Mouse (Mus musculus): ENCODE results near the gene Pqbp1. TPM values are rescaled to one million over a fixed set of nuclear protein-coding genes. Genes with fewer than 3 reads are reported as not detected.
"Not testable (repeated sequence)": the region's sequence is repeated elsewhere in the genome, so short reads cannot be mapped to it uniquely, and the experiment has no call there.

Gene Pqbp1
- polyA plus RNA-seq, 1 experiment from 2014 or later, result 83.8 TPM

- no peak within 1 kb of the TSS for H3K27ac ChIP-seq (ENCODE audit: poor library complexity, severe bottlenecking)
These were observed 20.7 kb upstream of the Pqbp1 start, which contains the start of gene Pcsk1n for GRCm38 (mm10) chrX:7919601-7920383. TSS of gene Pcsk1n (plus strand) at chrX:7919822.

GRCm38 (mm10) chrX:7917960-7918359, 18.9 kb upstream of the Pqbp1 start:
- ATAC-seq (ENCODE audit: insufficient number of reproducible peaks, low FRiP score), result not testable (repeated sequence)

More at GRCm38 (mm10) chrX:7919601-7920383, 20.7 kb upstream of the Pqbp1 start, which contains the start of gene Pcsk1n:
- Histone ChIP-seq H3K9me3 (replicated peaks) (peaks cover 3% of the 10 kb centered on the region; the same call in 1 of the 2 replicates), H3K4me2 (peak within 1 kb of the TSS; percentile 59), H3K4me3 (peak within 1 kb of the TSS; percentile 27), H3K36me3 (no peaks in the 10 kb centered on the region), H3K9ac (no peak within 1 kb of the TSS), H3K4me1 (replicated peaks) (peaks cover 13% of the 10 kb centered on the region; the same call in 1 of the 2 replicates), H3K27me3 (replicated peaks) (peaks cover 62% of the 10 kb centered on the region)
- no peak for ATAC-seq (ENCODE audit: insufficient number of reproducible peaks, low FRiP score)
- 6% methylated on average over 38 of the region's 40 CpGs for WGBS

GRCm38 (mm10) chrX:7915669-7916068, 16.6 kb upstream of the Pqbp1 start:
- H3K27ac ChIP-seq (ENCODE audit: poor library complexity, severe bottlenecking); H3K9me3 ChIP-seq (replicated peaks); H3K4me1 ChIP-seq (replicated peaks); H3K36me3 ChIP-seq; H3K9ac ChIP-seq; H3K4me2 ChIP-seq; H3K4me3 ChIP-seq; ATAC-seq (ENCODE audit: insufficient number of reproducible peaks, low FRiP score): not testable (repeated sequence)
- H3K27me3 ChIP-seq (replicated peaks), result peaks cover 25% of the 10 kb centered on the region
- whole genome bisulfite sequencing, result 21% methylated on average over 3 of the region's 3 CpGs

More at GRCm38 (mm10) chrX:7917960-7918359, 18.9 kb upstream of the Pqbp1 start:
- H3K4me3 ChIP-seq; H3K4me2 ChIP-seq; H3K9me3 ChIP-seq (replicated peaks); H3K27ac ChIP-seq (ENCODE audit: poor library complexity, severe bottlenecking); H3K36me3 ChIP-seq; H3K9ac ChIP-seq: not testable (repeated sequence)
- WGBS, result 61% methylated on average over 6 of the region's 6 CpGs
- H3K27me3 ChIP-seq (replicated peaks), result peaks cover 47% of the 10 kb centered on the region
- H3K4me1 ChIP-seq (replicated peaks), result peaks cover 13% of the 10 kb centered on the region; the same call in 1 of the 2 replicates

GRCm38 (mm10) chrX:7910473-7910872, 11.4 kb upstream of the Pqbp1 start:
- Histone ChIP-seq H3K4me1 (replicated peaks) (no peaks in the 10 kb centered on the region), H3K27ac (ENCODE audit: poor library complexity, severe bottlenecking) (no peak overlapping the region), H3K9ac (no peak overlapping the region), H3K4me2 (no peak overlapping the region), H3K27me3 (replicated peaks) (no peaks in the 10 kb centered on the region), H3K9me3 (replicated peaks) (no peaks in the 10 kb centered on the region), H3K36me3 (peaks cover 13% of the 10 kb centered on the region), H3K4me3 (no peak overlapping the region)
- no peak for ATAC-seq (ENCODE audit: insufficient number of reproducible peaks, low FRiP score)
- WGBS, result 61% methylated on average over 6 of the region's 6 CpGs

GRCm38 (mm10) chrX:7909242-7909641, 10.2 kb upstream of the Pqbp1 start, which contains the start of gene Gm10490:
TSS of gene Gm10490 (plus strand) at chrX:7909542.
- H3K9ac ChIP-seq; ATAC-seq (ENCODE audit: insufficient number of reproducible peaks, low FRiP score); H3K9me3 ChIP-seq (replicated peaks); H3K4me1 ChIP-seq (replicated peaks); H3K27me3 ChIP-seq (replicated peaks); H3K4me3 ChIP-seq; H3K4me2 ChIP-seq; H3K27ac ChIP-seq (ENCODE audit: poor library complexity, severe bottlenecking): not testable (repeated sequence)
- H3K36me3 ChIP-seq, result peaks cover 13% of the 10 kb centered on the region
- 85% methylated on average over 4 of the region's 4 CpGs for WGBS

- Histone ChIP-seq H3K9ac (no peak within 1 kb of the TSS), H3K27ac (ENCODE audit: poor library complexity, severe bottlenecking) (no peak within 1 kb of the TSS), H3K4me1 (replicated peaks) (no peaks in the 10 kb centered on the region), H3K4me2 (no peak within 1 kb of the TSS), H3K36me3 (peaks cover 21% of the 10 kb centered on the region), H3K27me3 (replicated peaks) (no peaks in the 10 kb centered on the region), H3K9me3 (replicated peaks) (no peaks in the 10 kb centered on the region), H3K4me3 (no peak within 1 kb of the TSS)
- 82% methylated on average over 5 of the region's 5 CpGs for WGBS
- no peak for ATAC-seq (ENCODE audit: insufficient number of reproducible peaks, low FRiP score)
These were observed 8.7 kb upstream of the Pqbp1 start, which contains the start of gene Gm10491 for GRCm38 (mm10) chrX:7907735-7908134. TSS of gene Gm10491 (minus strand) at chrX:7907835.

GRCm38 (mm10) chrX:7904441-7904840, 5.4 kb upstream of the Pqbp1 start:
- H3K36me3 ChIP-seq, result peaks cover 21% of the 10 kb centered on the region
- no peak overlapping the region for H3K9ac ChIP-seq
- ATAC-seq (ENCODE audit: insufficient number of reproducible peaks, low FRiP score), result no peak
- H3K4me3 ChIP-seq, result no peak overlapping the region
- 87% methylated on average over 5 of the region's 5 CpGs for WGBS
- no peaks in the 10 kb centered on the region for H3K9me3 ChIP-seq (replicated peaks)
- H3K4me1 ChIP-seq (replicated peaks), result no peaks in the 10 kb centered on the region
- H3K27me3 ChIP-seq (replicated peaks), result no peaks in the 10 kb centered on the region
- no peak overlapping the region for H3K4me2 ChIP-seq
- H3K27ac ChIP-seq (ENCODE audit: poor library complexity, severe bottlenecking), result no peak overlapping the region

- WGBS, result 30% methylated on average over 13 of the region's 13 CpGs
- H3K27ac ChIP-seq (ENCODE audit: poor library complexity, severe bottlenecking), result no peak overlapping the region
- no peak for ATAC-seq (ENCODE audit: insufficient number of reproducible peaks, low FRiP score)
These were observed 858 bp downstream of the Pqbp1 start for GRCm38 (mm10) chrX:7898211-7898610.

GRCm38 (mm10) chrX:7883841-7884567, 15.1 kb downstream of the Pqbp1 start, which contains the start of gene Slc35a2:
TSS of gene Slc35a2 (plus strand) at chrX:7884028.
- peak within 1 kb of the TSS; percentile 61 for H3K9ac ChIP-seq

More at GRCm38 (mm10) chrX:7898211-7898610, 858 bp downstream of the Pqbp1 start:
- H3K4me1 ChIP-seq (replicated peaks), result peaks cover 5% of the 10 kb centered on the region; the same call in 1 of the 2 replicates
- H3K9ac ChIP-seq, result peak overlapping the region; percentile 68
- no peaks in the 10 kb centered on the region for H3K27me3 ChIP-seq (replicated peaks)
- no peaks in the 10 kb centered on the region for H3K9me3 ChIP-seq (replicated peaks)
- peak overlapping the region; percentile 70 for H3K4me3 ChIP-seq
- peak overlapping the region; percentile 75 for H3K4me2 ChIP-seq
- peaks cover 25% of the 10 kb centered on the region for H3K36me3 ChIP-seq

GRCm38 (mm10) chrX:7879819-7880218, 19.2 kb downstream of the Pqbp1 start:
- no peak overlapping the region for H3K9ac ChIP-seq
- H3K27me3 ChIP-seq (replicated peaks), result 0 out of 2 replicates have a peak, but pooled peaks cover 6% of the 10 kb centered on the region
- 9% methylated on average over 11 of the region's 11 CpGs for WGBS
- no peak overlapping the region for H3K27ac ChIP-seq (ENCODE audit: poor library complexity, severe bottlenecking)
- H3K9me3 ChIP-seq (replicated peaks), result no peaks in the 10 kb centered on the region
- ATAC-seq (ENCODE audit: insufficient number of reproducible peaks, low FRiP score), result 0 out of 2 replicates have a peak, but pooled peaks have one; percentile 13
- H3K4me1 ChIP-seq (replicated peaks), result peaks cover 7% of the 10 kb centered on the region; the same call in 1 of the 2 replicates
- peaks cover 6% of the 10 kb centered on the region for H3K36me3 ChIP-seq
- peak overlapping the region; percentile 56 for H3K4me2 ChIP-seq
- peak overlapping the region; percentile 20; the same call in 1 of the 2 replicates for H3K4me3 ChIP-seq

More at GRCm38 (mm10) chrX:7883841-7884567, 15.1 kb downstream of the Pqbp1 start, which contains the start of gene Slc35a2:
- H3K36me3 ChIP-seq, result 0 out of 2 replicates have a peak, but pooled peaks cover 10% of the 10 kb centered on the region
- peak; percentile 92 for ATAC-seq (ENCODE audit: insufficient number of reproducible peaks, low FRiP score)
- no peaks in the 10 kb centered on the region for H3K9me3 ChIP-seq (replicated peaks)
- H3K4me1 ChIP-seq (replicated peaks), result peaks cover 4% of the 10 kb centered on the region; the same call in 1 of the 2 replicates
- H3K4me2 ChIP-seq, result peak within 1 kb of the TSS; percentile 73
- H3K27ac ChIP-seq (ENCODE audit: poor library complexity, severe bottlenecking), result peak within 1 kb of the TSS; percentile 88
- WGBS, result 7% methylated on average over 49 of the region's 49 CpGs
- peak within 1 kb of the TSS; percentile 68 for H3K4me3 ChIP-seq
- H3K27me3 ChIP-seq (replicated peaks), result no peaks in the 10 kb centered on the region
